Mouse (Mus musculus): ENCODE results near the gene Ptprr. TPM values are rescaled to one million over a fixed set of nuclear protein-coding genes. Genes with fewer than 3 reads are reported as not detected.

The Ptprr gene
- polyA plus RNA-seq, 1 experiment = not detected

- TF ChIP-seq POLR2A (IDR thresholded peaks at IDR 0.05; ENCODE audit: insufficient read depth, low read depth, low read length) (no peak), CTCF (IDR thresholded peaks at IDR 0.05; ENCODE audit: insufficient read depth, low read depth, low read length) (no peak)
- H3K4me3 ChIP-seq (ENCODE audit: insufficient read depth, low read depth, low read length) = no peak overlapping the region
- no peaks in the 10 kb centered on the region for H3K4me1 ChIP-seq (ENCODE audit: control insufficient read depth, insufficient read depth, low read length)
- 80% methylated on average over 3 of the region's 3 CpGs for WGBS
- H3K27ac ChIP-seq (ENCODE audit: insufficient read depth, low read depth, low read length) = no peak overlapping the region
Observed at GRCm38 (mm10) chr10:116130401-116130800, 112.4 kb downstream of the Ptprr start.

- H3K4me3 ChIP-seq (ENCODE audit: insufficient read depth, low read depth, low read length) = no peak overlapping the region
- 90% methylated on average over 4 of the region's 4 CpGs for WGBS
- TF ChIP-seq POLR2A (IDR thresholded peaks at IDR 0.05; ENCODE audit: insufficient read depth, low read depth, low read length) = no peak
- H3K4me1 ChIP-seq (ENCODE audit: control insufficient read depth, insufficient read depth, low read length) = no peaks in the 10 kb centered on the region
- no peak overlapping the region for H3K27ac ChIP-seq (ENCODE audit: insufficient read depth, low read depth, low read length)
Observed at GRCm38 (mm10) chr10:116131223-116131622, 113.2 kb downstream of the Ptprr start.

GRCm38 (mm10) chr10:116132233-116132632 is 114.2 kb downstream of the Ptprr start:
- TF ChIP-seq POLR2A (IDR thresholded peaks at IDR 0.05; ENCODE audit: insufficient read depth, low read depth, low read length) (no peak), CTCF (IDR thresholded peaks at IDR 0.05; ENCODE audit: insufficient read depth, low read depth, low read length) (no peak)
- no peaks in the 10 kb centered on the region for H3K4me1 ChIP-seq (ENCODE audit: control insufficient read depth, insufficient read depth, low read length)
- H3K27ac ChIP-seq (ENCODE audit: insufficient read depth, low read depth, low read length) = no peak overlapping the region
- no peak overlapping the region for H3K4me3 ChIP-seq (ENCODE audit: insufficient read depth, low read depth, low read length)
- WGBS = 84% methylated on average over 4 of the region's 4 CpGs

- 90% methylated on average over 2 of the region's 2 CpGs for WGBS
Observed at GRCm38 (mm10) chr10:116135187-116135586, 117.2 kb downstream of the Ptprr start.

DNA sequence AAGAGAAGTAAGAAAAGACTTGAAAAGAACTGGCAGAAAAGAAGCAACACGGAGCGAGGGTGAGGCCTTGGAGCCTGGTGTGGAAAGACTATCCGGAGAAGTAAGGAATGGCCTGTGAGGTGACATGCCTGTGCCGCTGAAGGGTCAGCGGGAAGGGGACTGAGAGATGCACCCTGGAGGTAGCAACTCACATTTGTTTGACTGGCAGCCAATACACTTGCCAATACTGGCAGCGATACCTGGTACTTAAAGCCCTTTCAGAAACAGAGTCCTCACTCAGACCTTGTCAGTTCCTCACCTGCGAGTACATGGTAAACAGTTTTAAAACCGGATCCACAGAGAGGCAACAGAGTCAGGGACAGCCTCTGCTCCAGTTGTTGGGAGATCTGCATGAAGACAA is 122.2 kb downstream of the Ptprr start:
- Histone ChIP-seq H3K27ac (ENCODE audit: insufficient read depth, low read depth, low read length) (no peak overlapping the region), H3K4me3 (ENCODE audit: insufficient read depth, low read depth, low read length) (no peak overlapping the region), H3K4me1 (ENCODE audit: control insufficient read depth, insufficient read depth, low read length) (0 out of 2 replicates have a peak, but pooled peaks cover 3% of the 10 kb centered on the region)
- TF ChIP-seq CTCF (IDR thresholded peaks at IDR 0.05; ENCODE audit: insufficient read depth, low read depth, low read length) (no peak), POLR2A (IDR thresholded peaks at IDR 0.05; ENCODE audit: insufficient read depth, low read depth, low read length) (no peak)
- WGBS = 95% methylated on average over 8 of the region's 8 CpGs

More at GRCm38 (mm10) chr10:116135187-116135586, 117.2 kb downstream of the Ptprr start:
- TF ChIP-seq CTCF (IDR thresholded peaks at IDR 0.05; ENCODE audit: insufficient read depth, low read depth, low read length) (no peak), POLR2A (IDR thresholded peaks at IDR 0.05; ENCODE audit: insufficient read depth, low read depth, low read length) (no peak)
- no peaks in the 10 kb centered on the region for H3K4me1 ChIP-seq (ENCODE audit: control insufficient read depth, insufficient read depth, low read length)
- H3K4me3 ChIP-seq (ENCODE audit: insufficient read depth, low read depth, low read length) = no peak overlapping the region
- no peak overlapping the region for H3K27ac ChIP-seq (ENCODE audit: insufficient read depth, low read depth, low read length)

- H3K4me3 ChIP-seq (ENCODE audit: insufficient read depth, low read depth, low read length) = no peak overlapping the region
- 93% methylated on average over 10 of the region's 10 CpGs for WGBS
Observed at GRCm38 (mm10) chr10:116143684-116144083, 125.7 kb downstream of the Ptprr start.

GRCm38 (mm10) chr10:116146091-116146490 is 128.1 kb downstream of the Ptprr start:
- peaks cover 5% of the 10 kb centered on the region; the same call in 1 of the 2 replicates for H3K4me1 ChIP-seq (ENCODE audit: control insufficient read depth, insufficient read depth, low read length)
- 39% methylated on average over 9 of the region's 9 CpGs for WGBS
- TF ChIP-seq CTCF (IDR thresholded peaks at IDR 0.05; ENCODE audit: insufficient read depth, low read depth, low read length) = no peak
- no peak for TF ChIP-seq POLR2A (IDR thresholded peaks at IDR 0.05; ENCODE audit: insufficient read depth, low read depth, low read length)
- H3K4me3 ChIP-seq (ENCODE audit: insufficient read depth, low read depth, low read length) = no peak overlapping the region
- no peak overlapping the region for H3K27ac ChIP-seq (ENCODE audit: insufficient read depth, low read depth, low read length)

More at GRCm38 (mm10) chr10:116143684-116144083, 125.7 kb downstream of the Ptprr start:
- Histone ChIP-seq H3K27ac (ENCODE audit: insufficient read depth, low read depth, low read length) (no peak overlapping the region), H3K4me1 (ENCODE audit: control insufficient read depth, insufficient read depth, low read length) (peaks cover 5% of the 10 kb centered on the region; the same call in 1 of the 2 replicates)
- TF ChIP-seq POLR2A (IDR thresholded peaks at IDR 0.05; ENCODE audit: insufficient read depth, low read depth, low read length) (no peak), CTCF (IDR thresholded peaks at IDR 0.05; ENCODE audit: insufficient read depth, low read depth, low read length) (no peak)

DNA sequence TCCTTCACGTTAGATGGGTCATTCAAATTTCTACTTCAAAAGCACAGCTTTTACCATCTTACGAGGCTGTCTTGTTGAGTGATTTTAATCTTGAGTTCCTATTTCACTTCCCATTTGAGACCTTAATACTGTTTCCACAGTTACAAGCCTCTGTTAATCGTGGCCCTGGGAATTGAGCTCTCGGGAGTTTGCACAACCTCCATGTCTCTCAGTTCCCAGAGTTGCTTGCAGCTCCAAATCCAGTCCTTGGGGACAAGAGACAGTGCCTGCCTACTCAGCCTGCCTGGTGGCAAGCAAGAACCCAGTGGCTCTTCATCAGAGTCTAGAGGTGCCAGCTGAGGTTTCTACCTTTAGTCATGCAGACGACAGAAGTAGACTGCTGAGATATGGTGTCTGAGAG is 136.7 kb downstream of the Ptprr start:
- no peak overlapping the region for H3K27ac ChIP-seq (ENCODE audit: insufficient read depth, low read depth, low read length)
- 82% methylated on average over 5 of the region's 5 CpGs for WGBS
- H3K4me3 ChIP-seq (ENCODE audit: insufficient read depth, low read depth, low read length) = no peak overlapping the region
- no peaks in the 10 kb centered on the region for H3K4me1 ChIP-seq (ENCODE audit: control insufficient read depth, insufficient read depth, low read length)
- TF ChIP-seq POLR2A (IDR thresholded peaks at IDR 0.05; ENCODE audit: insufficient read depth, low read depth, low read length) (no peak), CTCF (IDR thresholded peaks at IDR 0.05; ENCODE audit: insufficient read depth, low read depth, low read length) (no peak)

DNA sequence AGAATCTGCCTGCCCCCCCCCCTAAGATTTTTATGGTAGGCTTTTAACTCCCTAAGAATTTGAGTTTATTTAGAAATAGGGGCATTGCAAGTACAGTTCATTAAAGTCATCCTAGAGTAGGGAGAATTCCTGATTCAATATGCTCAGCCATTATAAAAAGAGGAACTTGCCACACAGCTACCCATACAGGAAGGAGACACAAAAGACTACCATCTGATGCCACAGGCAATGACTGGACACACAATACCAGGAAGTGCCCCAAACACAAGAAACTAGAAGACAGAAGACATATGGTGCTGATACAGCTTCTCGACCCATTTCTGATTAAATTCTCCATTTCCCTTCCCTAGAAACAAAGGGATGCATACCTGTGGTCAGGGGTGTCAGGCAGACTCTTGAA is 138.7 kb downstream of the Ptprr start:
- Histone ChIP-seq H3K27ac (ENCODE audit: insufficient read depth, low read depth, low read length) (no peak overlapping the region), H3K4me3 (ENCODE audit: insufficient read depth, low read depth, low read length) (no peak overlapping the region), H3K4me1 (ENCODE audit: control insufficient read depth, insufficient read depth, low read length) (no peaks in the 10 kb centered on the region)
- WGBS = 79% methylated on average over 1 of the region's 1 CpGs
- no peak for TF ChIP-seq POLR2A (IDR thresholded peaks at IDR 0.05; ENCODE audit: insufficient read depth, low read depth, low read length)
- no peak for TF ChIP-seq CTCF (IDR thresholded peaks at IDR 0.05; ENCODE audit: insufficient read depth, low read depth, low read length)

- no peak for TF ChIP-seq CTCF (IDR thresholded peaks at IDR 0.05; ENCODE audit: insufficient read depth, low read depth, low read length)
- TF ChIP-seq POLR2A (IDR thresholded peaks at IDR 0.05; ENCODE audit: insufficient read depth, low read depth, low read length) = no peak
- 83% methylated on average over 12 of the region's 12 CpGs for WGBS
- Histone ChIP-seq H3K27ac (ENCODE audit: insufficient read depth, low read depth, low read length) (no peak overlapping the region), H3K4me1 (ENCODE audit: control insufficient read depth, insufficient read depth, low read length) (no peaks in the 10 kb centered on the region), H3K4me3 (ENCODE audit: insufficient read depth, low read depth, low read length) (no peak overlapping the region)
Observed at GRCm38 (mm10) chr10:116162338-116162737, 144.3 kb downstream of the Ptprr start.
